ENCODE assay signal across 8 mouse cellular contexts in the genomic region with DNA sequence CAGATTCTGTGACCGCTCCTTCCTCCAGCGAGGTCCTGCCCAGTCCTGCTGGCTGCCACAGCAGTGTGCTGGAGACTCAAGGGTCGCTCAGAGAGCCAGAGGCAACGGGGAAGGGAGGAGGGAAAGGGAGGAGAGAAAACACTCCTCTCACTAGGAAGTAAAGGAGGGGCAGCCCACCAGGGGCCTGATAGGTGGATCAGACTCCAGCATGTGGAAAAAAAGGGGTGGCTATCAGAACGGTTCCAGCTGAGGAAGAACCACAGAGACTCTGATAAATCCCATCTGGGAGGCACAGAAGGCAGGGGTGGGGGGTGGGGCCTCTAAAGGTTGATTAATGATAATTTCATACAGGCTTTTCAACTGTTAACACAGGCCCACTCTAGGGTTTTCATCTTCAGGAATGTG. TPM values are rescaled to one million over a fixed set of nuclear protein-coding genes. Genes with fewer than 3 reads are reported as not detected.
DNase-seq lines count a peak whose midpoint lies in the region; ATAC-seq lines count a peak whose summit lies in the region.

No protein-coding gene starts in this region.

- no peak for DNase-seq in kidney, adult 18-20 months
- DNase-seq in c-Kit-positive CD71-positive TER-119-negative erythroid progenitor cells, embryonic 14.5 days (ENCODE audit: low read depth): peak; percentile 87
- DNase-seq in forelimb bud, embryonic 11.5 days (ENCODE audit: low read depth, low spot score): peak; percentile 34
- peak; percentile 53 for DNase-seq in lung, postnatal 36 days
- DNase-seq in adrenal gland, postnatal 36 days: no peak
- no peak for DNase-seq in frontal cortex, adult 2 months (ENCODE audit: extremely low spot score in 1 of 2, low spot score in 1 of 2)
- DNase-seq in thymus, postnatal 25 days: no peak

- WGBS in kidney, embryonic 15.5 days: 5% methylated on average over 5 of the region's 5 CpGs

- no peaks in the 10 kb centered on the region for H3K27me3 ChIP-seq in kidney, embryonic 15.5 days

- H3K36me3 ChIP-seq in kidney, embryonic 15.5 days: peaks cover 46% of the 10 kb centered on the region

- 0 out of 2 replicates have a peak overlapping the region, but pooled peaks have one; percentile 14 for H3K4me2 ChIP-seq in kidney, embryonic 15.5 days

- H3K27ac ChIP-seq in kidney, embryonic 15.5 days: peak overlapping the region; percentile 87

- no peak overlapping the region for H3K9ac ChIP-seq in kidney, embryonic 15.5 days

- H3K9me3 ChIP-seq in kidney, embryonic 15.5 days (replicated peaks): no peaks in the 10 kb centered on the region

- no peak overlapping the region for H3K4me3 ChIP-seq in kidney, embryonic 15.5 days (replicated peaks)

- peak; percentile 81 for ATAC-seq in kidney, embryonic 15.5 days (replicated peaks; ENCODE audit: low FRiP score)

- H3K4me1 ChIP-seq in kidney, embryonic 15.5 days: peaks cover 38% of the 10 kb centered on the region

RNA-seq across cellular contexts. Expression of a gene that starts 24.8 kb away (rescaled TPM):
- polyA plus RNA-seq in kidney, embryonic 15.5 days (2015; fragmentation: Nextera tagmentation; extraction: Ambion mirVana): 14.9 and 20.0 TPM in 2 replicates
- 10 to 100 TPM; 56.6 to 71.5 TPM for total RNA-seq in adrenal gland, postnatal 36 days (2021)
- polyA plus RNA-seq in frontal cortex, adult 2 months (2012; rRNA removed): 17.0 and 17.9 TPM in 2 replicates

RNA-seq across cellular contexts. Expression of a gene that starts 32.0 kb away (rescaled TPM):
- polyA plus RNA-seq in kidney, embryonic 15.5 days (2015; fragmentation: Nextera tagmentation; extraction: Ambion mirVana): 12.7 and 17.5 TPM in 2 replicates
- total RNA-seq in adrenal gland, postnatal 36 days (2021): under 1 TPM; 0.46 to 0.92 TPM
- polyA plus RNA-seq in frontal cortex, adult 2 months (2012; rRNA removed): 0.24 and 0.36 TPM in 2 replicates

RNA-seq across cellular contexts. Expression of a gene that starts 35.0 kb away (rescaled TPM):
- not detected in 2 replicates for polyA plus RNA-seq in kidney, embryonic 15.5 days (2015; fragmentation: Nextera tagmentation; extraction: Ambion mirVana)
- total RNA-seq in adrenal gland, postnatal 36 days (2021): 1 to 10 TPM; 2.0 to 3.4 TPM
- polyA plus RNA-seq in frontal cortex, adult 2 months (2012; rRNA removed): 2.3 and 2.4 TPM in 2 replicates

Comparison
In these comparisons a context has a peak if more than half of its experiments do, and no peak if none do; other contexts are left out.
1. DNase-seq: peak in c-Kit-positive CD71-positive TER-119-negative erythroid progenitor cells, embryonic 14.5 days (single experiment), forelimb bud, embryonic 11.5 days (single experiment) and lung, postnatal 36 days (single experiment); none in kidney, adult 18-20 months (single experiment), adrenal gland, postnatal 36 days (0 of 2), frontal cortex, adult 2 months (0 of 2) and thymus, postnatal 25 days (single experiment).
2. RNA of a gene that starts 32.0 kb away (polyA plus RNA-seq): 12.7 to 17.5 TPM in kidney, embryonic 15.5 days; 0.24 to 0.36 TPM in frontal cortex, adult 2 months; every median in the first group is over 10 times any median in the second.